Mouse (Mus musculus) liver, postnatal 0 days (tissue): Measurements from ENCODE around the gene Gse1.

Experiments used
- CTCF ChIP-seq: sonication (generic); IDR thresholded peaks from 2 replicates; pipeline ENCODE4 v1.5.1; 2016; ENCODE audit warnings: antibody characterized with exemption, low read depth
- EP300 ChIP-seq: IDR thresholded peaks from 2 replicates; pipeline ENCODE4 v1.6.1; 2016; ENCODE audit warnings: antibody characterized with exemption, low read depth, mild to moderate bottlenecking

DNA sequence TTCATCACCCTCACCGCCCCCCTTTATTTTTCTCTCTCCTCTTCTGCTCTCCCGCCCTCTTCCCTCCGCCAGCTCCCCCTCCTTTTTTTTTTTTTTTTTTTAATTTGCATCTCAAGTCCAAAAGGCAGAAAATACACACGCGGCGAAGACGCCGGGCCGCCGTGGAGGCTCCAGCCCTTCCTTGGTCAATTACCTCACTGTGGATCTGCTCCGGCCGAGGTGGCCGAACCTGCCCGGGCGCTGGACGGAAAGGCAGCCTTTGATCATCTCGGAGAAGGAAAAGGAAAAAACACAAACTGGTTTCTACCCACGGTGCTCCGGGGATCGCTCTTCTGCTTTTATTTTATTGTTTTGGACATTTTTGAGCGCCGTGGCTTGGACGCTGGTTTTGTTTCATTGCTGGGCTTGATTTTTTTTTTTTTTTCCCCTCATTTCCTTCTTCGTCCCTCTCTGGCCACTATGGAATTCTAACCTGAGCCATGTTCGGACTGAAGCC lies 260.4 kb downstream of the Gse1 start:
- TF ChIP-seq CTCF (no peak), EP300 (no peak)
